Mouse (Mus musculus): ENCODE results near the gene Grip2. TPM values are rescaled to one million over a fixed set of nuclear protein-coding genes. Genes with fewer than 3 reads are reported as not detected.

Grip2 gene
- total RNA-seq, 2 experiments from 2014 or later: 16.2 to 17.3 TPM

- intact Hi-C loops (cut with DNase I): no loop called here
- TF ChIP-seq CTCF (IDR thresholded peaks at IDR 0.05): no peak
- no peak for DNase-seq (ENCODE audit: extremely low spot score in 1 of 2, low spot score in 2 of 2)
- H3K4me3 ChIP-seq: no peak overlapping the region
- H3K27ac ChIP-seq: no peak overlapping the region
These were observed 38.7 kb downstream of the Grip2 start for GRCm38 (mm10) chr6:91788311-91788798.

- intact Hi-C loops (cut with DNase I): no loop called here
- Histone ChIP-seq H3K27ac (no peak overlapping the region), H3K4me3 (no peak overlapping the region)
- TF ChIP-seq CTCF (IDR thresholded peaks at IDR 0.05): no peak
- no peak for DNase-seq (ENCODE audit: extremely low spot score in 1 of 2, low spot score in 2 of 2)
These were observed 42.0 kb downstream of the Grip2 start for GRCm38 (mm10) chr6:91785018-91785417.

- TF ChIP-seq CTCF (IDR thresholded peaks at IDR 0.05): no peak
- Histone ChIP-seq H3K27ac (no peak overlapping the region), H3K4me3 (no peak overlapping the region)
- no peak for DNase-seq (ENCODE audit: extremely low spot score in 1 of 2, low spot score in 2 of 2)
- intact Hi-C loops (cut with DNase I): loop anchor here (5.0 kb wide), 1 partner anchor 123 kb away; the partner anchor contains the start of gene 4930590J08Rik
These were observed 47.8 kb downstream of the Grip2 start for GRCm38 (mm10) chr6:91779206-91779605.

GRCm38 (mm10) chr6:91776543-91776942 lies 50.5 kb downstream of the Grip2 start:
- peak; percentile 55 to 69 for DNase-seq (ENCODE audit: extremely low spot score in 1 of 2, low spot score in 2 of 2)
- peak; percentile 97 for TF ChIP-seq CTCF (IDR thresholded peaks at IDR 0.05)
- H3K4me3 ChIP-seq: no peak overlapping the region
- no peak overlapping the region for H3K27ac ChIP-seq
- intact Hi-C loops (cut with DNase I): loop anchor here (1.0 to 5.0 kb wide), 2 partner anchors 76 to 126 kb away; partner anchors contain the start of gene 4930590J08Rik

- no peak for DNase-seq (ENCODE audit: extremely low spot score in 1 of 2, low spot score in 2 of 2)
- intact Hi-C loops (cut with DNase I): no loop called here
- TF ChIP-seq CTCF (IDR thresholded peaks at IDR 0.05): no peak
- no peak overlapping the region for H3K27ac ChIP-seq
- H3K4me3 ChIP-seq: no peak overlapping the region
These were observed 53.1 kb downstream of the Grip2 start for GRCm38 (mm10) chr6:91773951-91774350.

GRCm38 (mm10) chr6:91767550-91767949 lies 59.5 kb downstream of the Grip2 start:
- H3K4me3 ChIP-seq: no peak overlapping the region
- intact Hi-C loops (cut with DNase I): no loop called here
- TF ChIP-seq CTCF (IDR thresholded peaks at IDR 0.05): no peak
- DNase-seq (ENCODE audit: extremely low spot score in 1 of 2, low spot score in 2 of 2): no peak
- H3K27ac ChIP-seq: no peak overlapping the region

GRCm38 (mm10) chr6:91762051-91762742 lies 64.9 kb downstream of the Grip2 start:
- H3K4me3 ChIP-seq: no peak overlapping the region
- no peak for DNase-seq (ENCODE audit: extremely low spot score in 1 of 2, low spot score in 2 of 2)
- H3K27ac ChIP-seq: no peak overlapping the region
- intact Hi-C loops (cut with DNase I): no loop called here
- TF ChIP-seq CTCF (IDR thresholded peaks at IDR 0.05): peak; percentile 50

GRCm38 (mm10) chr6:91754845-91755244 lies 72.2 kb downstream of the Grip2 start:
- intact Hi-C loops (cut with DNase I): loop anchor here (1.0 kb wide), 1 partner anchor 71 kb away; the partner anchor contains the start of gene Slc6a6
- no peak overlapping the region for H3K27ac ChIP-seq

GRCm38 (mm10) chr6:91754098-91754497 lies 73.0 kb downstream of the Grip2 start:
- intact Hi-C loops (cut with DNase I): loop anchor here (1.0 kb wide), 1 partner anchor 70 kb away; the partner anchor contains the start of gene Slc6a6
- Histone ChIP-seq H3K4me3 (no peak overlapping the region), H3K27ac (peak overlapping the region; percentile 81)
- no peak for TF ChIP-seq CTCF (IDR thresholded peaks at IDR 0.05)
- DNase-seq (ENCODE audit: extremely low spot score in 1 of 2, low spot score in 2 of 2): peak in 1 of 2 experiments; percentile 56

More at GRCm38 (mm10) chr6:91754845-91755244, 72.2 kb downstream of the Grip2 start:
- H3K4me3 ChIP-seq: no peak overlapping the region
- TF ChIP-seq CTCF (IDR thresholded peaks at IDR 0.05): no peak
- DNase-seq (ENCODE audit: extremely low spot score in 1 of 2, low spot score in 2 of 2): no peak

GRCm38 (mm10) chr6:91752884-91753283 lies 74.2 kb downstream of the Grip2 start:
- no peak for DNase-seq (ENCODE audit: extremely low spot score in 1 of 2, low spot score in 2 of 2)
- TF ChIP-seq CTCF (IDR thresholded peaks at IDR 0.05): no peak
- no peak overlapping the region for H3K4me3 ChIP-seq
- intact Hi-C loops (cut with DNase I): no loop called here
- H3K27ac ChIP-seq: peak overlapping the region; percentile 81

GRCm38 (mm10) chr6:91750976-91751375 lies 76.1 kb downstream of the Grip2 start:
- Histone ChIP-seq H3K4me3 (no peak overlapping the region), H3K27ac (no peak overlapping the region)
- intact Hi-C loops (cut with DNase I): no loop called here
- TF ChIP-seq CTCF (IDR thresholded peaks at IDR 0.05): peak; percentile 63
- no peak for DNase-seq (ENCODE audit: extremely low spot score in 1 of 2, low spot score in 2 of 2)

GRCm38 (mm10) chr6:91746776-91747175 lies 80.3 kb downstream of the Grip2 start:
- Histone ChIP-seq H3K4me3 (no peak overlapping the region), H3K27ac (no peak overlapping the region)
- no peak for DNase-seq (ENCODE audit: extremely low spot score in 1 of 2, low spot score in 2 of 2)
- TF ChIP-seq CTCF (IDR thresholded peaks at IDR 0.05): no peak
- intact Hi-C loops (cut with DNase I): no loop called here

Data from left cerebral cortex, adult 2 months (tissue).